Mouse (Mus musculus): ENCODE data around the gene Arl14ep. TPM values are rescaled to one million over a fixed set of nuclear protein-coding genes. Genes with fewer than 3 reads are reported as not detected.

The Arl14ep gene
- polyA plus RNA-seq, 1 experiment from 2014 or later = 37.9 TPM

Other genes with a start within 250 kb of the Arl14ep start
- gene Fshb, start 85.2 kb upstream of the Arl14ep start, polyA plus RNA-seq (2014; fragmentation: Nextera tagmentation; extraction: Ambion mirVana) = not detected in 2 replicates

All from hindbrain, embryonic 14.5 days (tissue).